Mouse (Mus musculus): Measurements from ENCODE around the gene Ppp1r12b. TPM values are rescaled to one million over a fixed set of nuclear protein-coding genes. Genes with fewer than 3 reads are reported as not detected.

Ppp1r12b gene
- polyA plus RNA-seq, 1 experiment: 8.9 TPM

- Histone ChIP-seq H3K27ac (ENCODE audit: insufficient read depth, low read length) (no peak overlapping the region), H3K4me1 (ENCODE audit: control insufficient read depth, insufficient read depth, low read length) (no peaks in the 10 kb centered on the region), H3K9ac (ENCODE audit: low read depth, poor library complexity, severe bottlenecking) (no peak overlapping the region), H3K36me3 (ENCODE audit: control insufficient read depth, insufficient read depth, low read length, poor library complexity, severe bottlenecking) (no peaks in the 10 kb centered on the region), H3K9me3 (replicated peaks; ENCODE audit: control insufficient read depth, insufficient read depth, low read length, poor library complexity, severe bottlenecking) (no peaks in the 10 kb centered on the region), H3K27me3 (ENCODE audit: control insufficient read depth, insufficient read depth, low read length, poor library complexity, severe bottlenecking) (no peaks in the 10 kb centered on the region), H3K4me3 (ENCODE audit: low read depth, low read length) (no peak overlapping the region)
- TF ChIP-seq EP300 (IDR thresholded peaks at IDR 0.05; ENCODE audit: insufficient read depth, low read depth, low read length) (no peak), POLR2A (IDR thresholded peaks at IDR 0.05; ENCODE audit: insufficient read depth, low read length) (no peak), CTCF (IDR thresholded peaks at IDR 0.05; ENCODE audit: low read depth, low read length) (no peak)
These were observed 152.2 kb downstream of the Ppp1r12b start for GRCm38 (mm10) chr1:134803286-134804117.

GRCm38 (mm10) chr1:134801758-134802157 is 154.0 kb downstream of the Ppp1r12b start:
- H3K27me3 ChIP-seq (ENCODE audit: control insufficient read depth, insufficient read depth, low read length, poor library complexity, severe bottlenecking): no peaks in the 10 kb centered on the region
- H3K27ac ChIP-seq (ENCODE audit: insufficient read depth, low read length): no peak overlapping the region
- no peak for TF ChIP-seq CTCF (IDR thresholded peaks at IDR 0.05; ENCODE audit: low read depth, low read length)
- TF ChIP-seq POLR2A (IDR thresholded peaks at IDR 0.05; ENCODE audit: insufficient read depth, low read length): no peak
- TF ChIP-seq EP300 (IDR thresholded peaks at IDR 0.05; ENCODE audit: insufficient read depth, low read depth, low read length): no peak
- H3K9me3 ChIP-seq (replicated peaks; ENCODE audit: control insufficient read depth, insufficient read depth, low read length, poor library complexity, severe bottlenecking): no peaks in the 10 kb centered on the region; the same call in 1 of the 2 replicates
- no peaks in the 10 kb centered on the region for H3K36me3 ChIP-seq (ENCODE audit: control insufficient read depth, insufficient read depth, low read length, poor library complexity, severe bottlenecking)
- no peak overlapping the region for H3K4me3 ChIP-seq (ENCODE audit: low read depth, low read length)
- no peaks in the 10 kb centered on the region for H3K4me1 ChIP-seq (ENCODE audit: control insufficient read depth, insufficient read depth, low read length)
- no peak overlapping the region for H3K9ac ChIP-seq (ENCODE audit: low read depth, poor library complexity, severe bottlenecking)

GRCm38 (mm10) chr1:134796536-134796935 is 159.2 kb downstream of the Ppp1r12b start:
- no peaks in the 10 kb centered on the region for H3K36me3 ChIP-seq (ENCODE audit: control insufficient read depth, insufficient read depth, low read length, poor library complexity, severe bottlenecking)
- H3K4me1 ChIP-seq (ENCODE audit: control insufficient read depth, insufficient read depth, low read length): no peaks in the 10 kb centered on the region
- no peak overlapping the region for H3K4me3 ChIP-seq (ENCODE audit: low read depth, low read length)
- no peak overlapping the region for H3K27ac ChIP-seq (ENCODE audit: insufficient read depth, low read length)
- no peak overlapping the region for H3K9ac ChIP-seq (ENCODE audit: low read depth, poor library complexity, severe bottlenecking)
- no peaks in the 10 kb centered on the region for H3K27me3 ChIP-seq (ENCODE audit: control insufficient read depth, insufficient read depth, low read length, poor library complexity, severe bottlenecking)
- TF ChIP-seq EP300 (IDR thresholded peaks at IDR 0.05; ENCODE audit: insufficient read depth, low read depth, low read length) (no peak), CTCF (IDR thresholded peaks at IDR 0.05; ENCODE audit: low read depth, low read length) (no peak), POLR2A (IDR thresholded peaks at IDR 0.05; ENCODE audit: insufficient read depth, low read length) (no peak)
- no peaks in the 10 kb centered on the region; the same call in 1 of the 2 replicates for H3K9me3 ChIP-seq (replicated peaks; ENCODE audit: control insufficient read depth, insufficient read depth, low read length, poor library complexity, severe bottlenecking)

- no peak overlapping the region for H3K4me3 ChIP-seq (ENCODE audit: low read depth, low read length)
- no peaks in the 10 kb centered on the region for H3K4me1 ChIP-seq (ENCODE audit: control insufficient read depth, insufficient read depth, low read length)
- no peak overlapping the region for H3K9ac ChIP-seq (ENCODE audit: low read depth, poor library complexity, severe bottlenecking)
- H3K9me3 ChIP-seq (replicated peaks; ENCODE audit: control insufficient read depth, insufficient read depth, low read length, poor library complexity, severe bottlenecking): no peaks in the 10 kb centered on the region; the same call in 1 of the 2 replicates
- H3K27me3 ChIP-seq (ENCODE audit: control insufficient read depth, insufficient read depth, low read length, poor library complexity, severe bottlenecking): no peaks in the 10 kb centered on the region
- no peak overlapping the region for H3K27ac ChIP-seq (ENCODE audit: insufficient read depth, low read length)
- no peak for TF ChIP-seq EP300 (IDR thresholded peaks at IDR 0.05; ENCODE audit: insufficient read depth, low read depth, low read length)
- TF ChIP-seq POLR2A (IDR thresholded peaks at IDR 0.05; ENCODE audit: insufficient read depth, low read length): no peak
- TF ChIP-seq CTCF (IDR thresholded peaks at IDR 0.05; ENCODE audit: low read depth, low read length): no peak
- H3K36me3 ChIP-seq (ENCODE audit: control insufficient read depth, insufficient read depth, low read length, poor library complexity, severe bottlenecking): no peaks in the 10 kb centered on the region
These were observed 159.7 kb downstream of the Ppp1r12b start for GRCm38 (mm10) chr1:134796076-134796475.

GRCm38 (mm10) chr1:134791456-134791855 is 164.3 kb downstream of the Ppp1r12b start:
- Histone ChIP-seq H3K9me3 (replicated peaks; ENCODE audit: control insufficient read depth, insufficient read depth, low read length, poor library complexity, severe bottlenecking) (no peaks in the 10 kb centered on the region), H3K9ac (ENCODE audit: low read depth, poor library complexity, severe bottlenecking) (no peak overlapping the region), H3K4me3 (ENCODE audit: low read depth, low read length) (no peak overlapping the region), H3K4me1 (ENCODE audit: control insufficient read depth, insufficient read depth, low read length) (no peaks in the 10 kb centered on the region), H3K27ac (ENCODE audit: insufficient read depth, low read length) (no peak overlapping the region), H3K36me3 (ENCODE audit: control insufficient read depth, insufficient read depth, low read length, poor library complexity, severe bottlenecking) (no peaks in the 10 kb centered on the region), H3K27me3 (ENCODE audit: control insufficient read depth, insufficient read depth, low read length, poor library complexity, severe bottlenecking) (no peaks in the 10 kb centered on the region)
- TF ChIP-seq CTCF (IDR thresholded peaks at IDR 0.05; ENCODE audit: low read depth, low read length): no peak
- TF ChIP-seq EP300 (IDR thresholded peaks at IDR 0.05; ENCODE audit: insufficient read depth, low read depth, low read length): no peak

- Histone ChIP-seq H3K36me3 (ENCODE audit: control insufficient read depth, insufficient read depth, low read length, poor library complexity, severe bottlenecking) (no peaks in the 10 kb centered on the region), H3K4me1 (ENCODE audit: control insufficient read depth, insufficient read depth, low read length) (no peaks in the 10 kb centered on the region), H3K9ac (ENCODE audit: low read depth, poor library complexity, severe bottlenecking) (no peak overlapping the region), H3K27me3 (ENCODE audit: control insufficient read depth, insufficient read depth, low read length, poor library complexity, severe bottlenecking) (no peaks in the 10 kb centered on the region), H3K27ac (ENCODE audit: insufficient read depth, low read length) (no peak overlapping the region), H3K4me3 (ENCODE audit: low read depth, low read length) (no peak overlapping the region), H3K9me3 (replicated peaks; ENCODE audit: control insufficient read depth, insufficient read depth, low read length, poor library complexity, severe bottlenecking) (no peaks in the 10 kb centered on the region)
- TF ChIP-seq CTCF (IDR thresholded peaks at IDR 0.05; ENCODE audit: low read depth, low read length): no peak
- no peak for TF ChIP-seq EP300 (IDR thresholded peaks at IDR 0.05; ENCODE audit: insufficient read depth, low read depth, low read length)
- TF ChIP-seq POLR2A (IDR thresholded peaks at IDR 0.05; ENCODE audit: insufficient read depth, low read length): no peak
These were observed 164.9 kb downstream of the Ppp1r12b start for GRCm38 (mm10) chr1:134790716-134791439.

All from ES-Bruce4 (cell line).